Mouse (Mus musculus) megakaryocyte, adult 5-6 weeks (primary cell): ENCODE data around the gene Olfr502. TPM values are rescaled to one million over a fixed set of nuclear protein-coding genes. Genes with fewer than 3 reads are reported as not detected.
"Not testable (repeated sequence)": the region's sequence is repeated elsewhere in the genome, so short reads cannot be mapped to it uniquely, and the experiment has no call there.

Experiments
- ATAC-seq: 2 replicates; pipeline ENCODE4 v1.8.0; 2016; ENCODE audit warnings: mild to moderate bottlenecking, inconsistent platforms; ENCODE audit not compliant: poor library complexity, severe bottlenecking
- total RNA-seq, 2 experiments: library from RNA; stranded (forward) in 1 of 2; stranded (reverse) in 1 of 2; fragments of 153-499, 151-499 nt in 1 of 2; fragments of 221-1000, 200-1000 nt in 1 of 2; gene quantifications; 2 replicates each; pipeline versions ENCODE4 v1.2.3 to v1.2.4; 2015 to 2017

The Olfr502 gene
- total RNA-seq (2015) (not detected in 2 replicates), total RNA-seq (2017) (not detected in 2 replicates)

DNA sequence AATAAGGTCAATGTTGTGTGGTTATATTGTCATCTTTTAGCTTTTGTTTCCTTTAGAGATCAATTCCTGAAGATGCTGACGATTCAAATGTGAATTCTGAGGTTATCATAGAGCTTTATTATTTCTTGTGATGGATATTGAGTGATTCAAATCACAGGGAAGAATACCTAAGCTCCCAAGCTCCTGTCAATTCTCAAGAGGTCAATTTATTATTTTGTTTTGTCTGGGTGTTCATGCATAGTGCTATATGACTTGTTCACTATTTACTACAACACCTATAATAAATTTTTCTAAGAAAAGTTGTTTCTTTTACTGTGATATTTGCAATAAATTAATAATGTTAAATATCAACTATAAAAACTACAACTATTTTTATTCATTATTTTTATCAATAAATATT lies at the start of gene Olfr502:
Olfr502 (minus strand) TSS at position 101 of the 400 bp plus-strand sequence.
- no peak for ATAC-seq

DNA sequence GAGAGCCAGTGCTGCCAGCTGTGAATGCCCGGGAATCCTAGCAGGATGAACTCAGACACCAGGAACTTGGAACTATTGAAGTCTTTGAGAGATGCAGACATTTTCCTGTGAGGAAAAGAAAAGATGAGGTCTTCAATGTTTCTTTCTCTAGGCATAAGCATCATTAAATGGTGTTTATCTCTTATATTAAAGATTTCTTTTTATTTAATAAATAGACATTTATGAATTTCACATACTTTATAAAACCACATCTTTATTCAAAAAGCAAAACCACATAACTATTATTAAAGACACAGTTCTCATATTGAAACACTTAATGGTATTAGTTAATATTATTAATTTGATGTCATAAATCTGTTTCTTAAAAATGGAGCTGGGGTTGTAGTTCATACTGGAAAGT lies 40.8 kb upstream of the Olfr502 start, which contains the start of gene Olfr504:
Olfr504 (minus strand) TSS at position 101 of the 400 bp plus-strand sequence.
- ATAC-seq, result no peak

DNA sequence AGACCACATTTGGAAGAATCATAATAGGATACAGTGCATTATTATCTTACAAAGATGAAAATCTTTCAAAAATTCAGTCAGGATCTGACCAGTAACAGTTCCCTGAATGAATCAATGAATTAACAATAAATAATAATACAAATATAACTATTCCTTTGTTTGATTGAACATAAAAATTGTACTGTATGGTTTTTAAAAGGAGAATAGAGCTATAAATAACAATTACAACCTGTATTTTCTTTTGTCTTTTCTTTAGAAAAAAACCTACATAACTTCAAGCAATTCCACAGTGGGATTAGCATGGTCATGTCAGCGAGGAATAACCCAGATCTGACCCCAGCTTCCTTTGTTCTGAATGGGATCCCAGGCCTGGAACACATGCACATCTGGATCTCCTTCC lies 19.4 kb upstream of the Olfr502 start, which contains the start of gene Olfr503:
Olfr503 (plus strand) TSS at position 301 of the 400 bp plus-strand sequence.
- not testable (repeated sequence) for ATAC-seq

DNA sequence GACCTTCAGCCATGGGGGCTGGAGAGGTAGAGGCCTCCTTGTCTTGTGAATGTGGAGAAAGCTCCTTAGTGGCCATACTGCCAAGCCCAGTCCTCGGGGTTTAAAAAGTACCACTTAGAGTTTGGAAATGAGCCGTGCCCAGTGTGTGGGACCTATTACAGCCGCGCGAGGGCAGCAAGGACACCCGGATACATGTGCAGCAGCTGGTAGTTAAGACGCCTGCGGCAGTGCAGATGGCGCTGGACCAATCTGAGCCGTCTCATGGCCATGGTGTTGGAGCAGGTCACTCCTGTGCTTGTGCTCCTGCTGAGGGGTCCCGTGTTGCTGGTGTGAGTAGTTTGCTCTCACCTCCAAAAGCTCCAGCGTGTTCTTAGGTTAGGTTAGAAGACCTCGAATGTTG lies 17.6 kb upstream of the Olfr502 start:
- ATAC-seq, result no peak

Other genes with a start within 250 kb of the Olfr502 start
- gene Olfr490, start 236.1 kb downstream of the Olfr502 start, total RNA-seq (2015), result not detected in 2 replicates
- not detected in 2 replicates for gene Olfr490, start 236.1 kb downstream of the Olfr502 start, total RNA-seq (2017)
- not detected in 2 replicates for gene Olfr491, start 211.6 kb downstream of the Olfr502 start, total RNA-seq (2015)
- not detected in 2 replicates for gene Olfr491, start 211.6 kb downstream of the Olfr502 start, total RNA-seq (2017)
- not detected in 2 replicates for gene Olfr492, start 201.4 kb downstream of the Olfr502 start, total RNA-seq (2015)
- gene Olfr492, start 201.4 kb downstream of the Olfr502 start, total RNA-seq (2017), result not detected in 2 replicates
- not detected in 2 replicates for gene Olfr493, start 178.1 kb downstream of the Olfr502 start, total RNA-seq (2015)
- not detected in 2 replicates for gene Olfr493, start 178.1 kb downstream of the Olfr502 start, total RNA-seq (2017)
- gene Olfr494, start 159.7 kb downstream of the Olfr502 start, total RNA-seq (2015), result not detected in 2 replicates
- gene Olfr494, start 159.7 kb downstream of the Olfr502 start, total RNA-seq (2017), result not detected in 2 replicates
- gene Olfr495, start 131.9 kb downstream of the Olfr502 start, total RNA-seq (2015), result not detected in 2 replicates
- gene Olfr495, start 131.9 kb downstream of the Olfr502 start, total RNA-seq (2017), result not detected in 2 replicates
- not detected in 2 replicates for gene Olfr497, start 104.6 kb downstream of the Olfr502 start, total RNA-seq (2015)
- gene Olfr497, start 104.6 kb downstream of the Olfr502 start, total RNA-seq (2017), result not detected in 2 replicates
- gene Olfr498, start 59.7 kb downstream of the Olfr502 start, total RNA-seq (2015), result not detected in 2 replicates
- not detected in 2 replicates for gene Olfr498, start 59.7 kb downstream of the Olfr502 start, total RNA-seq (2017)
- gene Olfr503, start 19.5 kb upstream of the Olfr502 start, total RNA-seq (2015), result not detected in 2 replicates
- gene Olfr503, start 19.5 kb upstream of the Olfr502 start, total RNA-seq (2017), result not detected in 2 replicates
- not detected in 2 replicates for gene Olfr504, start 40.7 kb upstream of the Olfr502 start, total RNA-seq (2015)
- not detected in 2 replicates for gene Olfr504, start 40.7 kb upstream of the Olfr502 start, total RNA-seq (2017)
- not detected in 2 replicates for gene Olfr506, start 85.7 kb upstream of the Olfr502 start, total RNA-seq (2015)
- not detected in 2 replicates for gene Olfr506, start 85.7 kb upstream of the Olfr502 start, total RNA-seq (2017)
- gene Olfr507, start 96.7 kb upstream of the Olfr502 start, total RNA-seq (2015), result not detected in 2 replicates
- not detected in 2 replicates for gene Olfr507, start 96.7 kb upstream of the Olfr502 start, total RNA-seq (2017)
- gene Olfr508, start 104.9 kb upstream of the Olfr502 start, total RNA-seq (2015), result not detected in 2 replicates
- not detected in 2 replicates for gene Olfr508, start 104.9 kb upstream of the Olfr502 start, total RNA-seq (2017)
- not detected in 2 replicates for gene Olfr509, start 126.8 kb upstream of the Olfr502 start, total RNA-seq (2015)
- not detected in 2 replicates for gene Olfr509, start 126.8 kb upstream of the Olfr502 start, total RNA-seq (2017)
- gene Olfr510, start 141.4 kb upstream of the Olfr502 start, total RNA-seq (2015), result not detected in 2 replicates
- gene Olfr510, start 141.4 kb upstream of the Olfr502 start, total RNA-seq (2017), result not detected in 2 replicates
- gene Olfr512, start 188.3 kb upstream of the Olfr502 start, total RNA-seq (2015), result not detected in 2 replicates
- gene Olfr512, start 188.3 kb upstream of the Olfr502 start, total RNA-seq (2017), result not detected in 2 replicates
- not detected in 2 replicates for gene Olfr513, start 225.9 kb upstream of the Olfr502 start, total RNA-seq (2015)
- gene Olfr513, start 225.9 kb upstream of the Olfr502 start, total RNA-seq (2017), result not detected in 2 replicates